Mouse (Mus musculus) adrenal gland, postnatal 25 days (tissue): ENCODE measurements around the gene Zc3h7b. TPM values are rescaled to one million over a fixed set of nuclear protein-coding genes. Genes with fewer than 3 reads are reported as not detected.
"Not testable (repeated sequence)": the region's sequence is repeated elsewhere in the genome, so short reads cannot be mapped to it uniquely, and the experiment has no call there.

Experiments used
- DNase-seq: peaks from one replicate; pipeline ENCODE4 v3.0.0; 2021; ENCODE audit warnings: mixed read lengths
- total RNA-seq: library from RNA; stranded (reverse); gene quantifications from 2 replicates; pipeline ENCODE4 v1.2.3, GENCODE M21; 2021

The Zc3h7b gene
- total RNA-seq, 1 experiment from 2014 or later = 84.2 TPM

DNA sequence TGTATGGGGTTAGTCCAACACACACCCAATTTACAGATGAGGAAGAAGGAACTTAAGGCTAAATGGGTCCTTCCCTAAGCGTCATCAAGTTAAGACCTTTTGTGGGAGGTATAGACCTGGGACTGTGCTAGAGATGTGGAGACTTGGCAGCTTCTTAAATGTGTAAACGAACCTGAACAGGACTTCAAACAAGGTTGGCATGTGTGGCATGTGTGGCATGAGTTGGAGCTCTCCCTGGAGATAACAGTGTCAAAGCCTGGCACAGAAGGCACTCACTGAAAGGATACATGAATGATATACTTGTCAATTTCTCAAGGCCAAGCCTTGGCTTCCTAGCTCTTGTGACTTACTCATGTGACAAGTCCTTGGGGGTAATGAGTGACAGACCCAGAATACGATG is 5.6 kb upstream of the Zc3h7b start:
- DNase-seq = no peak

DNA sequence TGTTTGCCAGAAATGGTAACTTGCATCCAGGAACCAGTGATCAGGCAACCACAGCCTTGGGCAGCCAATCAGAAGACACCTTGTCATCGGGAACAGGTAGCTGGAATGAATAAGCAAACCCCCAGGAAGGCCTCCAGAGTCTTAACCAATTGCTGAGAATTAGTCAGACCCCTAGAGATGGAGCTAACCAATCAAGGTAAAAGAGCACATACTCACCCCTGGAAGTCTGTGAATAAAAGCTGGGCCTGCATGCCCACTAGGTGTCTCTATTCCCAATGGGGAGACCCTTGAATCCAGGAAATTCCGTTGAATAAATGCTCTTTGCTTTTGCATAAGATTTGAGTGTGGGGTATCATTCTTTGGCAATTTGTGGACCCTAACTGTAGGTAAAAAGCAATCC is 4.9 kb upstream of the Zc3h7b start:
- no peak for DNase-seq

DNA sequence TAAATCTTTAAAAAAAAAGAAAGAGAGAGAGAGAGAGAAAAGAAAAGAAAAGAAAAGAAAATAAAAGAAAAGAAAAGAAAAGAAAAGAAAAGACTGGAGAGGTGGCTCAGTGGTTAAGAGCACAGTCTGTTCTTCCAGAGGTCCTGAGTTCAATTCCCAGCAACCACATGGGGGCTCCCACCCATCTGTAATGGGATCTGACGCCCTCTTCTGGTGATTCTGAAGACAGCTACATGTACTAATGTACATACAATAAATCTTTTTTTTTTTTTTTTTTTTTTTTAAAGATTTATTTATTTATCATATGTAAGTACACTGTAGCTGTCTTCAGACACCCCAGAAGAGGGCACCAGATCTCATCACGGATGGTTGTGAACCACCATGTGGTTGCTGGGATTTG is 2.5 kb upstream of the Zc3h7b start:
- DNase-seq = not testable (repeated sequence)

- peak; percentile 68 for DNase-seq
These were observed 801 bp downstream of the Zc3h7b start for GRCm38 (mm10) chr15:81745601-81746114.

GRCm38 (mm10) chr15:81749742-81750141 is 4.9 kb downstream of the Zc3h7b start:
- peak; percentile 16 for DNase-seq

DNA sequence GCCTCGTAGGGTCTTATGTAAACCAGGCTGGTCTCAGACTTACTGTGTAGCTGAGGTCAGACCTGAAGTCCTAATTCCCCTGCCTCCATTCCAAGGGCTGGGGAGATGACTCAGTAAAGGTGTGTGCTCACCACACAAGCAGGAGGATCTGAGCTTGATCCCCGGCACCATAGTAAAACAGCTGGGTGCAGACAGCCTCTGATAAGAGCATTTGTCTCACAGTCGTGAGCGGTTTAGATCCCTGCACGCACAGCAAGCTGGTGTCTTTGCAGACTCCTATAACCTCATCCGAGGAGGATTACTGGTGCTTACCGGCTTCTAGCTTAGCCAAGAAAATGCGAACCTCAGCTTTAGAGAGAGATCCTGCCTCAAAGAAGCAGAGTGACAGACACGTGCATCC is 8.8 kb downstream of the Zc3h7b start:
- DNase-seq = no peak

- DNase-seq = peak; percentile 70
These were observed 13.8 kb downstream of the Zc3h7b start for GRCm38 (mm10) chr15:81758701-81759100.

DNA sequence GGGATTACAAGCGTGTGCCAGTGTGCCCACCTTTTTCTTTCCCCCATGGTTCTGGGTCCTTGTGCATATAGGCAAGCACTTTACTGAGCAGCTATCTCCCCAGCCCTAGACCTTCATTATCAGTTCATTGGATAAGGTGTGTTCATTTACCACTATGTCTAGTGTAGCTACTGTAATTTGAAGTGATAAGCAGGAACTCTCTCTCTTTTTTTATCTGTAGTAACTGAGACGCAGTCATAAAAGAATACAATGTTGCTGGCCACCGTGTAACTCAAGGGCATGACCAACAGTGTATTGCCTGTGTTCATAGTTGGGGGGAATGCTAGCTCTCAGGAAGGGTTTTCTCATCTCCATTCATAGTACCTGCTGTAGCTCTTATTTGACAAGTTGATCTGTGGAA is 14.7 kb downstream of the Zc3h7b start:
- no peak for DNase-seq

GRCm38 (mm10) chr15:81760361-81761079 is 15.7 kb downstream of the Zc3h7b start:
- no peak for DNase-seq

- DNase-seq = no peak
These were observed 16.5 kb downstream of the Zc3h7b start for GRCm38 (mm10) chr15:81761381-81761780.

DNA sequence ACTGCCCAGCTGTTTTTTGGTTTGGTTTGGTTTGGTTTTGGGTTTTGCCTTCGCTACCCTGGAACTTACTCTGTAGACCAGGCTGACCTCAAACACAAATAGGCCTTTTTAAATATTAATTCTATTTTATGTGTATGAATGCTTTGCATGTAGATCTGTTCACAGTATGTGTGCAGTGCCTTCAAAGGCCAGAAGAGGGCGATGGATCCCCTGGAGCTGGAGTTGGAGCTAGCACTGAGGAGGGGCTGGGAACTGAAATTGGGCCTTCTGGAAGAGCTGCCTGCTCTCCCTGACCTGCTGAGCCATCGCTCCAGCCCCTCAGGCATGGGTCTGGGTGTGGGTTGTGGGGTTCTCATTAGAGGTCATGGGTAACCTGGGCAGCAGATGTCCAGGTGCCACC is 17.1 kb downstream of the Zc3h7b start:
- no peak for DNase-seq

- DNase-seq = no peak
These were observed 19.7 kb downstream of the Zc3h7b start for GRCm38 (mm10) chr15:81764573-81764972.

DNA sequence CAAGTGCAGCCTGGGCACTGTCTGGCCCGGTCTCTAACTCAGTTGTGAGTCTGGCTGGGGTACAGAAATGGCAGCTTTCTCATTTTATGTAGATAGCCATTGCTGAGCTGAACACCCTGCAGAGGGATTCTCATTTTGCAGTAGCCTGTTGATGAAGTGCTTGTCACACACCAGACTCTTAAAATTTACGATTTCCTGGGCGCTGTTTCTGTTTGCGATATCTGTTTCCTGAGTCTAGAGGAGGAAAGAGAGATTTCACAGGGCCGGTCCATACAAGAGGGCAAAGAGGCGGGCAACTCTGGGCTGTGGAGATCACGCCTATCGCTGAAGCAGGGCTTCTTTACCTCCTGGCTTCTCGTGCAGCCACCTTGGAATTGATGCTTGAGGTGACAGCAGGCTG is 20.8 kb downstream of the Zc3h7b start:
- DNase-seq = no peak

- peak; percentile 46 for DNase-seq
These were observed 21.6 kb downstream of the Zc3h7b start for GRCm38 (mm10) chr15:81766439-81766838.

DNA sequence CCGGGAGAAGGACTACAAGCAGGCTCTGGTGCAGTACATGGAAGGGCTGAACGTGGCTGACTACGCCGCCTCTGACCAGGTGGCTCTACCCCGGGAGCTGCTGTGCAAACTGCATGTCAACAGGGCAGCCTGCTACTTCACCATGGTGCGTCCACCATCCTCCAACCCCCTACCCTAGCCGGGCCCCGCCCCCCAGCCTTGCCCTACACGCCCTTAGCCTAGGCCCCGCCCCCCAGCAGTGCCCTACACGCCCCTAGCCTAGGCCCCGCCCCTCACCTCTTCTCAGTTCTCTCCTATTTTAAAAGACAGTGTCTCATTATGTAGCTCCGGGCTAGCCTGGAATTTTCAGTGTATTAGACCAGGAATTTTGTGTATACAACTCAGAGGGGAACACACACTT is 24.2 kb downstream of the Zc3h7b start:
- DNase-seq = no peak

DNA sequence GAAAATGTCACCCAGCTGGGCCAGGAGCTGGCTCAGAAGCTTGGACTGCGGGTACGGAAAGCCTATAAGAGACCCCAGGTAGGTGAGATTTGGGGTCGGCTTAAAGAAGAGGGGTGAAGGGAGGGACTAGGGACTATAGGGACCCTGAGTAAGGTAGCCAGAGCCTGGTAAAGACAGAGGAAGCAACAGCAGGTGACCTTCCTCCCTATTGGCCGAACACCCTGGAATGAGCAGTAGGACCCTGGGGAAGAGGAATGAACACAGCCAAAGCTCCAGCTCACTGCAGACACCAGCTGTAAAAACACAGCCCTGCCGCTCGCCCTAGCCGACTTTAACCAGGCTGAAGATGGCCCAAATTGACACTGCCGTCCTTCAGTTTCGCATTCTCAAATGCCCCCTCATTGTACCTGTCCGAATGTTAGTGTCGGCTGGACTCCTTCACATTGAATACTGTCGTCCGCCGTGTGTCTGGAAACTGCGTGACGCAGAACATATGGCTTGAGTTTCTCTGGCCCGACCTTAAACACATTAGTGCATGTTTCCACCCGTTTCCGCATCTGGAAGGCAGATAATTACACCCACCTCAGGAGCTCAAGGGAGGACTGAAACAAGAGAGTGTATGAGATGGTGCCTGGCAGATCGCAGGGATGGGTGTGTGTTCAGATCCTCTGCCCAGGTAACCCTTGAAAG is 27.7 kb downstream of the Zc3h7b start:
- no peak for DNase-seq

DNA sequence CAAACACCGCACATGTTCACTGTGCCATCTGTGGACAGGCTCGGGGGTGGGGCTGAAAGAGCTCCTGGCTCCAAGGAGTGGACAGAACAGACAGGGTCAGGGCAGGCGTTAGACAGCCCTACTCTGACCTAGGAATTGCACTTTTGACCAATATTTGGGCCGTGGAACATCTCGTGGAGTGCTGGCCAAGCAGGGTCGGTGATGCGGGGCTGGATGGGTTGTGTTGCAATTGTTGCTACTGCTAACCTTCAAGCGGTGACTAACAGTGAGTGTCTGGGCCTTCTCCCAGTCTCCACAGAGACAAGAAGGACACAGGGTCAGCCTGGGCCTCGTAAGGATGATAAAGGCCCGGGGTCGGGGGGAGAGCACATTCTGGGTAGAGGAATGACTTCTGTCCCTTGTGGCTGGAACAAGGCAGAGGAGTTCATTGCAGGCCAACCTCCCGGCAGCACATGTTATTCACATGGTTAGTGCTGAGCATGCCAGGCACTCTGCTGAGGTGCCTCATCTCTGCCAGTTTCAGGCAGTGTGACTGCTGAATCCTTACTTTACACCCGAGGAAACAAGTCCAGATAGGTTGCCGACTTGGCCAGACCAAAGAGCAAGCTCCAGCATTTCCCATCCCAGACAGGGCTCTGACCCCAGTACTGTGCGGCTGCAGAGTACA is 29.8 kb downstream of the Zc3h7b start:
- DNase-seq = peak; percentile 61

DNA sequence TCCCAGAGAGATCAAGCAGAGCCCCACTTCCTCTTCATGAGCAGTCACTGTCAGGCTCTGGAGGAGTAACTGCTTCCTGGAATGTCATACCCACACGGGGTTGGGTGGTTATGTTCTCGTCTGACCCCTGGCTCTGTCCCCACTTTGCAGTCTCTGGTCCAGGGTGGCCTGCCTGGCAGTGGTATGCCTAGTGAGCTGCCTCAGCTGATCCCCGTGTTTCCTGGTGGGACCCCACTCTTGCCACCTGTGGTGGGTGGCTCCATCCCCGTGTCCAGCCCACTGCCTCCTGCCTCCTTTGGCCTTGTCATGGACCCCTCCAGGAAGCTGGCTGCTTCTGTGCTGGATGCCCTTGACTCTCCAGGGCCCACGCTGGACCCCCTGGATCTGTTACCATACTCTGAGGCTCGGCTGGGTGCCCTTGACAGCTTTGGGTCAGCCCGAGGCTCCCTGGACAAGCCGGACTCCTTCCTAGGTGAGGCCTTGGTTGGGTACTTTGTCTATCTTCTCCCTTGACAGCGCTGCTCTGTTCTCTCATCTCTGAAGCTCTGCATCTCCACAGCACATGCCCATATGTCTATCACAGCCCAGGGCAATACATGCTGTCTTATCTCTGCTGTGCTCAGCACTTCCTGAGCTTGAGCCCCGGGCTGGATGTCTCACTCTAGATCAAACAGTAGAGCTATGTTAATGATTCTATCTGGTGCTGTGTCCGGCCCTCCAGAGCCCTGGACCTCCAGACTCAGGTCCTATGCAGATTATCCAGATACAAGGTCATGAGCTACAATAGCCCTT is 32.0 kb downstream of the Zc3h7b start:
- no peak for DNase-seq

GRCm38 (mm10) chr15:81781816-81782215 is 37.0 kb downstream of the Zc3h7b start:
- DNase-seq = no peak

DNA sequence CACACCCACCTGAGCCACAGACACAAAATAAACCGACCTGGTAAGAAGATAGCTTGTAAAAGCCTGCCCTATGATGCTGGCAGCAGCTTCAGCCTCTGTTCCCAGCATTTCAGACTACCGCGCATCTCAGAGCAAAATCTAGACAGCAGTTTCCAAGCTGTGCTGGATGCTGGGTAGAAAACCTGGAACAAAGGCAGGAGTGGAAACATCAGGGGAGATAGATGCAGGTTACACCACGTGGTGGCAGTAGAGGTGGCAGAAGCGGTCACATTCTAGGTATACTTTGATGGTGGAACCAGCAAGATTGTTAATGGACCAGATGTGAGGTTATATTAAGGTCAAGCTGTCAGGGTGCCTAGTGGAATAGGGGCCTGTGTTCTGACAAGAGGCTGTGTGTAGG is 39.9 kb downstream of the Zc3h7b start:
- DNase-seq = no peak

GRCm38 (mm10) chr15:81785701-81786100 is 40.8 kb downstream of the Zc3h7b start:
- DNase-seq = no peak

DNA sequence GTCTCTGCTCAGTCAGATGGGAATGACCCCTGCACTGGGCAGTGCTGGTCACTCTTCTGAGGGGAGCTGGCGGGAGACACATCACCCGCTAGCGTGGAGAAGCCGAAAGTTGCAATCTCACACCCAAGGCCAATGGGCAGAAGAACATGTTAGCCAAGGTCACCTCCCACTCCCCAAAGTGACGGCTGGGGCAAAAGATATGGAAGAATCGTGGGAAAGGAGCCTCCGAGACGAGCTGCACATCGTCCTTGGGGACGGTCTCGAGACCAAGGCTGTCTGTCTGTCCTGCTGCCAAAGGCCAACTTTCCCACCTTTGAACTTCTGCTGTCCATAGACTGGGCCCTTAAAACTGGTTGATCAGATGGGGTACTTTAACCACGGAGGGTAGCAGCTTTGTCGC is 42.7 kb downstream of the Zc3h7b start:
- DNase-seq = no peak
